Mouse (Mus musculus): ENCODE measurements at regions not wholly inside any gene's neighbourhood (a gene's known extent, or its start where the extent isn't known, plus 50 kb on each side); places are given as distances from the start of the nearest gene placed in this dataset.
A peak's percentile ranks its signal among the peaks of the same experiment; 100 is the strongest.

DNA sequence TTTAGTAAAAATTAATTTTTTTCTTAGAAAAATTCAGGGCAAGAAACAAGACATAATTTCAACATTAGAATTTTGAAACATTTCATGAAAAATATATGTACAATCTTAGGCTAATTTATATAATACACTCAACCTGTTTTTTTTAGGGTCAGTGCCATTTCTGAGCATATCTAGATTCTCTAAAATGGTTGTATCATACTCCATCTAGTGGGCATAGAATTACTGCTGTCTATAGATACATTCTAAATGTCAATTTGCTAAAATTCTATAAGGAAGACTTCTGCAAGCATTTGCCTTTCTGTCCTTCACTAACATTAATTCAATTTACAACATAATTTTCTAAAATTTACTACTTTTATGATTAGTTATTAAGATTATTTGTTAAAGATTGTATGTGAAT, 507.7 kb downstream of the Zbbx start:
- no peak for DNase-seq

- DNase-seq = no peak
Observed at GRCm38 (mm10) chr3:74632623-74633022, 532.2 kb downstream of the Zbbx start.

GRCm38 (mm10) chr3:74601328-74602007, 563.4 kb downstream of the Zbbx start:
- no peak for DNase-seq

- no peak for DNase-seq
Observed at GRCm38 (mm10) chr3:74588703-74589362, 576.0 kb downstream of the Zbbx start.

DNA sequence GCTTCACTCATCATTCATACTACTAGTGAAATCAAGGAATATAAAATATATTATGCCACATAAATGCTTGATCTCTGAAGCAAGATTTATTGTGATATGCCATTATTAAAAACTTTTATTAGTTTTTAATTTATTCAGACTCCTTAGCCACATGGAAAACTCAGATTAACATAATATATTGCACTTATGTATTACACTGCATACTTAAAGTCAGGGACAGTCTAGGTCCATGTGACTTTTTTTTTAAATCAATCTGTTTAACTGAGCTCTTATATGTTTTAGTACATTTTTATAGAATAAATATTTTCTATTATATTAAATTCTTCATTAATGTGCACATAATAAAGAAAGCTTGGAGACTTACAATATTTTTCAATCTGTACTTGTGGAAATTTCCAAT, 599.7 kb downstream of the Zbbx start:
- DNase-seq = no peak

- DNase-seq = peak; percentile 60
Observed at GRCm38 (mm10) chr3:74534795-74535194, 630.0 kb downstream of the Zbbx start.

DNA sequence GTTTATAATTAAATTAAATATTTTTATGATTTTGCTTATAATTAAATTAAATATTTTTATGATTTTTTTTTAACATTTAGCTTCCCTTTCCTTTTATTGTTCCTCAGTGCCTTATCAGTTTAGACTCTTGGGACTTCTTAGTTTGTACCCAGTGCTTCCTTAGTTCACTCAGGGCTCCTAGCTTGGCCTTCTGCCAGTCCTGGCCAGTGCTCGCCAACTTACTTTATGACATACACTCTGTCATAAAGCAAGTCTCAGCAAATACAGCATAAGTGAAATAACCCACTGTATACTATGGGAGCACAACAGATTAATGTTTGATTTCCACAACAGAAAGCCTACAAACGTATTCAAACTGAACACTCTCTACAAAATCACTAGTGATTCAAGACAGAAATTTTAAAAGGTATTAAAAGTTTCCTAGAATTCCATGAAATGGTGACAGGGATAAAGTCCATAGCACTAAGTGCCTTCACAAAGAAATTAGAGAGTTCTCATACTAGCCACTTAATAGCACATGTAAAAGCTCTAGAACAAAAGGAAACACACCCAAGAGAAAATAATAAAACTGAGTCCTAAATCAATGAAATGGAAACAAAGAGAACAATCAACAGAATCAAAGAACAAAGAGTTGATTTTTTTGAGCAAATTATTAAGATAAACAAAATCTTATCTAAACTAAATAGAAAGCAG, 630.7 kb downstream of the Zbbx start:
- no peak for DNase-seq

- no peak for DNase-seq
Observed at GRCm38 (mm10) chr3:74483741-74484140, 681.1 kb downstream of the Zbbx start.

All from cerebellum, adult 11 months (tissue).